Mouse (Mus musculus) macrophage (primary cell): ENCODE data around the gene Gm45062. TPM values are rescaled to one million over a fixed set of nuclear protein-coding genes. Genes with fewer than 3 reads are reported as not detected.

Experiments
- H3K27ac ChIP-seq: fragments of 350-480 bp; formaldehyde crosslinking; 2 replicates; pipeline ENCODE4 v1.9.0; 2021
- H3K36me3 ChIP-seq: fragments of 350-480 bp; formaldehyde crosslinking; 2 replicates; pipeline ENCODE4 v1.9.0; 2021; ENCODE audit errors: inconsistent target
- H3K4me3 ChIP-seq: fragments of 350-480 bp; formaldehyde crosslinking; 2 replicates; pipeline ENCODE4 v1.9.0; 2021; ENCODE audit errors: inconsistent target
- H3K79me2 ChIP-seq: fragments of 350-480 bp; formaldehyde crosslinking; 2 replicates; pipeline ENCODE4 v1.9.0; 2021; ENCODE audit errors: inconsistent target
- WGBS: methylation state at CpG from one replicate; pipeline ENCODE4 v1.1.7; 2026; ENCODE audit warnings: inconsistent platforms; ENCODE audit not compliant: missing documents; 5-methylcytosine and 5-hydroxymethylcytosine counted together
- polyA plus RNA-seq: library from polyadenylated mRNA; stranded (reverse); fragments of 250-400 nt; gene quantifications from 3 replicates; pipeline ENCODE4 v1.2.4, GENCODE M21; 2018; ENCODE audit warnings: inconsistent platforms

Gm45062 gene
- polyA plus RNA-seq, 1 experiment from 2014 or later: 2.7 TPM

DNA sequence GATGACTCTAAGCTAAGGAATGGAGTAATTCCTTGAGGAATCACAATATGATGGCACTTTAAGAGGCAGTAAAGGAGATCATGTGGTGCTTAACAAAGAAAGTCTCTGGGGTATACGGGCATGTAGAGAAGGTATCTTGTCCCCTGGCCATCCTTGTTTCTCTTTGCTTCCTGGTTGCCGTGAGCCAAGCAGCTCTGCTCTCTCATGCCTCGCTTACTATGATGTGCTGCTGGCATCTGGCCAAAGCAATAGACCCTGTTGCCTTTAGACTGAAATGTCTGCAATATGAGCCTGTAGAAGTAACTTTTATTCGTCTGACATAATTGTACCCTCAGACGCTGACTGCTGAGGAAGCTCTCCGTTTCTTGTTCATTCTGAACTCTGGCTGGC is 238.6 kb downstream of the Gm45062 start:
- no peaks in the 10 kb centered on the region for H3K36me3 ChIP-seq
- 97% methylated on average over 6 of the region's 6 CpGs for WGBS
- no peak overlapping the region for H3K27ac ChIP-seq
- no peak overlapping the region for H3K4me3 ChIP-seq
- no peaks in the 10 kb centered on the region for H3K79me2 ChIP-seq

DNA sequence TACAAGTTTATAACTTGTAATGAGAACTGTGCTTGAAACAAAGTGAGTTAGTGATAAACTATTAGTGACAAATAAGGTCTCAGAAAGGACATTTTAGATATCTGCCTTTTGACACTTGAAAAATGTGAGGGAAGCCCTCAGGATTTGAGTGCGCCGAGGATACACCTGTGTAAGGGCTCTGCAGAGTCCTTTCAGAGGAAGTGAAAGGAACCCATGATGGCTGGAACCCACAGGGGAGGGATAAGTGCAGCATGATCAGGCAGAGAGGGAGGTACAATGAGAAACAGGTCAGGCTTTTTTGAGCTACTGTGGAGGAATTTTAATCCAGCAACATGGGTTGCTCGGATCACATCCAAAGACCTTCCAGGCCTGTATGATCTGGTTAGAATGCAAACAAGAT is 239.7 kb downstream of the Gm45062 start:
- Histone ChIP-seq H3K36me3 (no peaks in the 10 kb centered on the region), H3K4me3 (no peak overlapping the region), H3K79me2 (no peaks in the 10 kb centered on the region), H3K27ac (no peak overlapping the region)
- 71% methylated on average over 3 of the region's 3 CpGs for WGBS

DNA sequence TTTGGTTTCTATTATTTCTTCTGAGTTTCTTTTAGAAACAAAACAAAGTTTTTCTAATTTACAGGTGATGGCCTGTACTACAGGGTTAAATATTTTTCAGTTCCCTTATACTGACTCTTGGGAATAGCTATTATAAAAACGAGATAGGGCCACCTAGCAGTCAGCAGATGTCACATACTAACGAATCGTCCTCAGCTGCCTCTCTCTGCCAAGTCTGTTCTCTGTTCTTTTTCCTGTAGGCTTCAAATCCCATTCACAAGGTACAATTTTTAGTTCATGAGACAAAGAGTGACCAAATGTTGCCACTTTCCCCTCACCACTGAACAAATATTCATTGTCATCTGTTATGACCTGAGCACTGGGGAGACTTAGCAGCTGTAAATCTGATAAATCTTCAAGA is 244.7 kb downstream of the Gm45062 start:
- no peaks in the 10 kb centered on the region for H3K36me3 ChIP-seq
- H3K4me3 ChIP-seq: no peak overlapping the region
- 66% methylated on average over 3 of the region's 3 CpGs for WGBS
- H3K27ac ChIP-seq: no peak overlapping the region
- no peaks in the 10 kb centered on the region for H3K79me2 ChIP-seq

GRCm38 (mm10) chr6:8504521-8505228 is 245.4 kb downstream of the Gm45062 start:
- H3K27ac ChIP-seq: no peak overlapping the region
- no peaks in the 10 kb centered on the region for H3K79me2 ChIP-seq
- WGBS: 81% methylated on average over 6 of the region's 6 CpGs
- H3K4me3 ChIP-seq: no peak overlapping the region
- H3K36me3 ChIP-seq: no peaks in the 10 kb centered on the region

DNA sequence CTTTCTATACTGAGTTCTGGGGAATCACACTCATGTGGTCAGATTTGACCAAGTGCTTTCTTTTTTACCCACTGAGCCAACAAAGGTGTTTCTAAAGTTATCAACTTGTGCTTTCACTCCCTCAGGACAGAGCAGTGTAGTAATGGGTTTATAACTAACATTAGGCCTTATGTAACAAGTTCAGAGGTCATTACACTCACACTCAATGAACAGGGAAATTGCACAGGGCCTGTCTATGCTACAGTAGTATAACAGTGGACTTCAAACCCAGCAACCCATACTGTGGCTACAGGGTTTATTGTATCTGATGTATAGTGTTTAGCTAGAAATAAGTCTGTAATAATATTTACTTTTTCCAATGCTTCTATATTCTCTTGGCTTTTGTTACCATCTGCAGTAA is 247.4 kb downstream of the Gm45062 start:
- H3K27ac ChIP-seq: no peak overlapping the region
- no peaks in the 10 kb centered on the region for H3K36me3 ChIP-seq
- H3K79me2 ChIP-seq: no peaks in the 10 kb centered on the region
- no peak overlapping the region for H3K4me3 ChIP-seq

DNA sequence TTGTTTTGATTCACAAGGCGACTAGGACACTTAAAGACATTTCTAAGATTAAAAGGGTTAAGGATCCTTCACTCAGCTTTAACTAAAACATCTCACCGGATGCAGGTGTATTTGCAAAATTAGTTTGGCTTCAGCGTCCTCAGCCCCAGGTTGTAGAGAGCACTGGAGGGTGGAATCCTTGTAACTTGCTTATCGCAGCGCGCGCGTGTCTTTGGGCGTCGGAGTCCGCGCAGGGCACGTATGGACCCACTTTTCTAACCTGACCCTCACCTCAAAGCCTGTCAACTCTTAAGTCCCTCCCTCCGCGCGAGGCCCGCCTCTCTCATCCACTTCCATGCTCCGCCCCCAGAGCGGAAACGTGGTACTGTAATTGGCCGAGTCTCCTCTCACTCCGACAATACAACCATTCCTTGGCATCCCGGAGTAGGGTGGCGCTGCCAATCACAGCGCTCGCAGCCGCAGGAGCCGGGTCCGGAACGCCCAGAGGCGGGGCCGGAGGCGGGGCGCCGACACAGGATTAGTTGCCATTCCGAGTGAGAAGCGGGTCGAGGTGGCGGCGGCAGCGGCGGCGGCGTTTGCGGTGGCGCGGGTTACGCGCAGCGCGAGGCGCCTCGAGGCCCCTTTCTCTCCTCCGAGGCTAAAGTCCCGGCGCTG is 249.8 kb downstream of the Gm45062 start:
- WGBS: under 1% methylated on average over 42 of the region's 56 CpGs
- peak overlapping the region; percentile 60 for H3K4me3 ChIP-seq
- no peak overlapping the region for H3K27ac ChIP-seq

GRCm38 (mm10) chr6:8509551-8509950 is 250.3 kb downstream of the Gm45062 start, which contains the start of gene Glcci1:
TSS of gene Glcci1 (plus strand) at chr6:8509600.
- no peaks in the 10 kb centered on the region; the same call in 1 of the 2 replicates for H3K79me2 ChIP-seq
- H3K36me3 ChIP-seq: no peaks in the 10 kb centered on the region
- WGBS: under 1% methylated on average over 26 of the region's 69 CpGs
- H3K27ac ChIP-seq: no peak within 1 kb of the TSS
- H3K4me3 ChIP-seq: peak within 1 kb of the TSS; percentile 60

More for the DNA sequence above, 249.8 kb downstream of the Gm45062 start:
- Histone ChIP-seq H3K36me3 (no peaks in the 10 kb centered on the region), H3K79me2 (no peaks in the 10 kb centered on the region; the same call in 1 of the 2 replicates)

DNA sequence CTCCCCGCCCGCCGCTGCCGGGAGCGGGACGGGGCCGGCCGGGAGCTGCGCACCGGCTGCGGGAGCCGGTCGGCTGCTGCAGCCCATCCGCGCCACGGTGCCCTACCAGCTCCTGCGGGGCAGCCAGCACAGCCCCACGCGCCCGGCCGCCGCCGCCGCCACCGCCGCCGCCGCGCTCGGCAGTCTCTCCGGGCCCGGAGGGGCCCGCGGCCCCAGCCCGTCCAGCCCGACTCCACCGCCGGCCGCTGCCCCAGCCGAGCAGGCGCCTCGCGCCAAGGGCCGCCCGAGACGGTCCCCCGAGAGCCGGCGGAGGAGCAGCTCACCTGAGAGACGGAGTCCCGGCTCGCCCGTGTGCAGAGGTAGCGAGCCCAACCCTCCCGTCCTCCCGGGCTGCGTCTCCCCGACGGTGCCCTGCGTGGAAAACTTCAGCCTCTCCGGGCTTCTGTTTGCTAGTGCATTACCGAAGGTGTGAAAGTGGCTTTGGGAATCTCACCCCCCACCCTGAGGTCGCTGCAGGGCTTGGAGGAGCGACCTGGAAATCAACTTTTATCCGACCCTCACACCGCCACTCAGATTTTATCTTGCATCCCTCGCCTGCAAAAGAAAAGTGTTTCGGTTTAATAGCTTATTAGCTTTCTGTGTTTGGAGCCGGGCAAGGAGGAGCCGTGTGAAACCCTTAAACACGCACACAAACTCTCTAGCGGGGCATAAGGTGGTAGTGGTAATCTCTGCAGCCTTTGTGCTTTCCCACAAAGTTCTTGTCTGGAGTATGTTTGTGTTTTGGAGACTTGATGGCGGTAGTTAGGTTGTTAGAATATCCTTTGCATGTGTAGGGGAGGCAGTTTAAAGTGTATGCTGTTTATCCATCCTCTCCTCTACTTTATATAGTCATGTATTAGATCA is 251.0 kb downstream of the Gm45062 start:
- Histone ChIP-seq H3K36me3 (no peaks in the 10 kb centered on the region), H3K4me3 (peak overlapping the region; percentile 50), H3K79me2 (no peaks in the 10 kb centered on the region; the same call in 1 of the 2 replicates), H3K27ac (no peak overlapping the region)
- 2% methylated on average over 71 of the region's 73 CpGs for WGBS

GRCm38 (mm10) chr6:8510864-8511428 is 251.7 kb downstream of the Gm45062 start:
- WGBS: 54% methylated on average over 7 of the region's 7 CpGs
- Histone ChIP-seq H3K4me3 (peak overlapping the region; percentile 50), H3K27ac (no peak overlapping the region)

DNA sequence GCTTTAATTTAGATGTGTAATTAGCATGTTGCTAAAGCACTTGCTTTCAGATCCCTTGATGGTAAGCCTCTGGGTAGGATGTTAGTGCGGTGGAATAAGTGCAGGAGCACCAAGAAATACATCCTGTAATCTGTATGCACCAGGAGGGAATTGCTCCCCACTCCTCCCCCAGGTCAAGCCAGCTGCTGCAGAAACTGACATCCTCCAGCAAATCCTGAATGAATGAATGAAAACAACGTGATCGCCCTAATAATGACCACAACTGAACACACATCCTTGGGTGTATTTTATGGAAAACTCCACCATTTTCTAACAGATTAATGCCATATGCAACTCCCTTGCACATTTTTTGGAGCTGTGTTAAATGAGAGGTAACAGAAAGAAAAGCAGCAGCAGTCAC is 252.2 kb downstream of the Gm45062 start:
- WGBS: 98% methylated on average over 3 of the region's 3 CpGs
- no peak overlapping the region for H3K27ac ChIP-seq
- H3K4me3 ChIP-seq: no peak overlapping the region
- H3K79me2 ChIP-seq: no peaks in the 10 kb centered on the region; the same call in 1 of the 2 replicates
- H3K36me3 ChIP-seq: no peaks in the 10 kb centered on the region

More at GRCm38 (mm10) chr6:8510864-8511428, 251.7 kb downstream of the Gm45062 start:
- H3K79me2 ChIP-seq: no peaks in the 10 kb centered on the region; the same call in 1 of the 2 replicates
- no peaks in the 10 kb centered on the region for H3K36me3 ChIP-seq

GRCm38 (mm10) chr6:8512416-8512815 is 253.2 kb downstream of the Gm45062 start:
- H3K4me3 ChIP-seq: no peak overlapping the region
- no peaks in the 10 kb centered on the region; the same call in 1 of the 2 replicates for H3K79me2 ChIP-seq
- WGBS: 90% methylated on average over 8 of the region's 8 CpGs
- H3K36me3 ChIP-seq: no peaks in the 10 kb centered on the region
- H3K27ac ChIP-seq: no peak overlapping the region

DNA sequence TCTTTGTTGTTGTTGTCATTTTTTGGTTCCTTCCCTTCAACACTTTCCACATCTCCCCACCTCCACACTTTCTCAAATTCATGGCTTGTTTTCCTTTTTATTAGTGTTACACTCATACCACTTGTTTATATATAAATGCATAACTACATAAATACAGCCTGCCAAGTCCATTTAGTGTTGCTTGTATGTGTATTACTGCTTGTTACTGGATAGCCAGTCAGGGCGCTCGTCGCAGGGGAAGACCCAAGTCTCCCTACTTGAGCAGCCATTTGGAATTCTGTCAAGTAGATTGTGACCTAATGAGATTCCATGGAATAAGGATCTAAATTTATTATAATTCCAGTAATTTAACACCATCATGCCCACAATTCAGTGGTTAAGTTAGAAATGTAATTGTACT is 260.4 kb downstream of the Gm45062 start:
- Histone ChIP-seq H3K4me3 (no peak overlapping the region), H3K36me3 (no peaks in the 10 kb centered on the region), H3K27ac (no peak overlapping the region), H3K79me2 (no peaks in the 10 kb centered on the region; the same call in 1 of the 2 replicates)
- 93% methylated on average over 3 of the region's 3 CpGs for WGBS

GRCm38 (mm10) chr6:8521231-8521630 is 262.0 kb downstream of the Gm45062 start:
- no peaks in the 10 kb centered on the region for H3K79me2 ChIP-seq
- no peak overlapping the region for H3K27ac ChIP-seq
- H3K4me3 ChIP-seq: no peak overlapping the region
- H3K36me3 ChIP-seq: no peaks in the 10 kb centered on the region
- WGBS: 100% methylated on average over 4 of the region's 4 CpGs

DNA sequence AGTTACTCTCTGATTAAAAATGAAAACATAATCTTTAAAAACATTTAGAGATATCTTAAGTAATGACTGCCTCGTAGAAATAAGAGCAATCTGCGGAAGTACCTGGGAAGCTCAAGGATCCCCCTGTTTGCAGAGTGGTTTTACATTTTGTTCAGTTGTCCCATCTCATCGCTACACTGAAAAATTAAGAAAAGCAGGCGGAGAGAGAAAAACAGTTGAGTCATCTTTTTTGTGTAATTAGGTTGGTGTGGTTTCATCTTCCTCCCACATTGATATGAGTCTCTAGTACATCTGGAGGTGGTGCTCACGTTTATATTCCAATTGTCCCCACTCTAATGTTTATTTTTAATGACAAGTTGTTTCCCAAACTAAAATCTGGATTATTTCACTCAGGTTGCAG is 265.5 kb downstream of the Gm45062 start:
- no peaks in the 10 kb centered on the region for H3K79me2 ChIP-seq
- no peak overlapping the region for H3K4me3 ChIP-seq
- H3K36me3 ChIP-seq: no peaks in the 10 kb centered on the region
- no peak overlapping the region for H3K27ac ChIP-seq
- 68% methylated on average over 5 of the region's 5 CpGs for WGBS
